Mouse (Mus musculus) cortical plate, adult 2 months (tissue): ENCODE results near the gene Ifi35.

Source experiments
- CTCF ChIP-seq: fragments of 200-500 bp; IDR thresholded peaks from 2 replicates; pipeline ENCODE4 v1.5.1; 2011; ENCODE audit warnings: mild to moderate bottlenecking, control low read depth, low read length; ENCODE audit not compliant: insufficient read depth; ENCODE audit errors: extremely low read depth
- POLR2A ChIP-seq: fragments of 200-500 bp; IDR thresholded peaks from 2 replicates; pipeline ENCODE4 v1.6.1; 2011; ENCODE audit warnings: mild to moderate bottlenecking, low read length, control low read depth; ENCODE audit not compliant: insufficient read depth; ENCODE audit errors: extremely low read depth

- TF ChIP-seq CTCF (no peak), POLR2A (no peak)
Observed at GRCm38 (mm10) chr11:101431327-101431726, 16.9 kb upstream of the Ifi35 start.
